Mouse (Mus musculus) ZHBTc4 (cell line): ENCODE data around the gene Zc3h15.
"Not testable (repeated sequence)": the region's sequence is repeated elsewhere in the genome, so short reads cannot be mapped to it uniquely, and the experiment has no call there.

ENCODE experiments used
- DNase-seq: peaks from one replicate; pipeline ENCODE4 v3.0.0-alpha.2; 2011; ENCODE audit warnings: low read depth, low spot score

The Zc3h15 gene

DNA sequence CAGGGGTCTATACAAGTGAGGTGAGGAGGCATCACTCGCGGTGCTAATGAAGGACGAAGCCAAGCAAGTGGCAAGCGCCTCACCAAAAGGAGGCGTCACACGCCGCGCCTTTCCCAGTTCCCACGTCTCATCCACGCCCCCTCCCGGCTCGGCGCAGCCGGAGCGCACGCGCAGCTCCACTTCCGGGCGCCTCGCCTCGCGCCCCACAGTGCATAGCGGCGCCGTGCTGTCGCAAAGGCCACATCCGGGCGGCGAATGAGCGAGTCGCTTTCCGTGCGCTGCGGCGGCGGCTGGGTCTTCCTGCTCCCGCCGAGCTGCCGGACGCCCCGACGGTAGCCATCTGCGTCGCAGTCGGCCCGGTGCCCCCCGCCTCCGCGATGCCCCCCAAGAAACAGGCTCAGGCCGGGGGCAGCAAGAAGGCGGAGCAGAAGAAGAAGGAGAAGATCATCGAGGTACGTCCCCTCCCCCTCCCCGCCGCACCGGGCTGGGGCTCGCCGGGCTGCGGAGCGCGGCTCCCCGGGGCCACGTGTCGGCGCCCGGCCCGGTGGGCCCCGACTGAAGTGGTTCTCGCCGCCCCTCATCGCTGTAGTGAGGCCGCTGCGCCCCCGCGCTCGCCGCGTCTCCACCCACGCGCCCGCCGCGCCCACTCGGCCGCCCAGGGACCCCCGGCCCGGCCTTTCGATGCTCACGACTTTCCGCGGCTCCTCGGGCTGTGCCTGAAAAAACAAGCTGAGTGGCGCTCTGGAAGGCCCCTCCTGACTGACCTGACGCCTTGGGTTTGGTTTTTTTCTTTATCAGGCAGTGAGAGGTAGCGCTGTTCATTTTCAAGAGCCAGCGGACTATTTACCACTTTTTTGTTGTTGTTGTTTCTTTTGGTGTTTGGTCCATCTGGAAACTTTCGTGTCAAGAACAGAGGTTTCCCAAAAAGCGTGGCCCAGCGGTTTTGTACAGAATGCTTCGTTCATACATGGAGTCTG is at the start of gene Zc3h15:
Gene Zc3h15, plus strand, starts transcription at position 160 of the 977 bp plus-strand sequence.
- peak; percentile 98 for DNase-seq

DNA sequence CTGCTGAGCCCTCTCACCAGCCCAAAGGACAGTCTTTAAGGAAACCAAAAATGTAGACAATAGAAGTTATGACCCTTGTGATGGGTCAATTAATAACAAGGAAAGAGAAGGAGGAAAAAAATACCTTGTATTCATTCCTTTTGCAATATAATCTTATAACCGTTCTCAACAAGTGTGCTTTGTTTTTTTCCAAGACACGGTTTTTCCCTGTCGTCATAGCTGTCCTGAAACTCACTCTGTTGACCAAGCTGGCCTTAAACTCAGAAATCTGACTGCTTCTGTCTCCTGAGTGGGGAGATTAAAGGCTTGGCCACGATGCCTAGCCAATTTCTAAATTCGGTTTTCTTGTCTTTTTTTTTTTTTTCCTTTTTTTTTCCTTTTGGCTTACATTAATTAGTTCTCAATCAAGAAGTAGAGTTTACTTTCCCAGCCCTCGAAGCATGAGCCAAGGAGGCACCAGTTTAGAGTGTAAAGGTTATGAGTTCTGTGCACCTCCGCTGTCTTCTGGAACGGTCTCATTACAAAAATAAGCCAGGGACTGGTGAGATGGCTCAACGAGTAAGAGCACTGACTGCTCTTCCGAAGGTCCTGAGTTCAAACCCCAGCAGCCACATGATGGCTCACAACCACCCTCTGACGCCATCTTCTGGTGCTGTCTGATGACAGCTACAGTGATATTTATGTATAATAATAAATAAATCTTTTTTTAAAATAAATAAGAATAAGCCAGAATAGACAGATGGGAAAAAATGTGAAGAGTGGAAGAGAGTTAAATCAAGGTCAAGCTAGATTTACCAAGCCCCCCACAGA is 23.5 kb upstream of the Zc3h15 start:
- no peak for DNase-seq

DNA sequence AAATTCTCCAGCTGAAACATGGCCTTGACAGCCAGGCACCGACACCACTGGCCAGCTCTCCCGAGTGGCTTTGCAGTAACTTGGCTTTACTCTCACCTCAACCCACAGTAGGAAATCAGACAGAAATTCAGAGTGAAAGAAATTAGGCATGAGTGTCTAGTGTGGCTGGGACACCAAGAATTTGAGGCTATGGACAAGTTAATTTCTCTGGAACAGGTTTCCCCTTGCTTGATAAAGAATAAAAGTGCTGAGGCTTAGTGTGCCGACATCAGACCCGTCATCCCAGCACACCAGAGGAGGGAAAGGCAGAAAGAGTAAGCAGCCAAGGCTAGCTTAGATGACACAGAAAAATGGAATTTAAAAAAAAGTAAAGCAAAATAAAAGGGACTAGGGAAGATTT is 22.7 kb upstream of the Zc3h15 start:
- no peak for DNase-seq

DNA sequence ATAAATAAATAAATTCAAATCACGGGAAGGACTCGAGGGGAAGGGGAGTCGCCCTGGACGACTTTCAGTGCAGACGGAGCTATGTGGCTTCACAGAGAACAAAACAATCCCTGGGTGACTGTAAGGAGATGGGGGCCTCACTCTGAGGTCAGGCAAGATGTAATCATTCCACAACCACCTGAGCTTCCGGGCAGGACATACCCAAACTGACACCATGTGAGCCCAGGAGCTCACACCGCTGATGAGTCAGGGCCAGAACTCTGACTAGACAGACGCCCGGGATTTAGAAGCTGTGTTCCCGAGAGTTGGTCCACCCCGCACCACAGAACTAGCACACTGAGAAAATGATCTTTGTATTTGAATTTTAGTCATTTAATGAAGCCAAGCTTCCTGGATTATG is 21.4 kb upstream of the Zc3h15 start:
- no peak for DNase-seq

DNA sequence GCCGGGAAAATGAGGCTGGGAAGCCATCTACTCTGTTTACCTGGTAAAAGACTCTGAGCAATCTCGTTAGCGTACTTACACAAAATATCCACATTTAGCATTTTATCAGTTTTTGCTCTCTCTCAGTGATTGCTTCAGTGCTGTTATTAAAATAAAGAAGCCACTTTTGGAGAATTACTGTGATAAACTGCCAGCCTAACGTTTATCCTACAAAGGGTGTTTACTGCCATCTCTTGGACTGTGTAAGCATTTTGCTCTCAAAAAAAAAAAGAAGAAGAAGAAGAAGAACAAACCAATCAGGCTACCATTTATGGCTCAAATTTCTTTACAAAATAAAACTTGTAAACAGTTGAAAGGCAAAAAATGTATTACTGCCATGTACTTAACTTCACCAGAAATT is 20.2 kb upstream of the Zc3h15 start:
- no peak for DNase-seq

DNA sequence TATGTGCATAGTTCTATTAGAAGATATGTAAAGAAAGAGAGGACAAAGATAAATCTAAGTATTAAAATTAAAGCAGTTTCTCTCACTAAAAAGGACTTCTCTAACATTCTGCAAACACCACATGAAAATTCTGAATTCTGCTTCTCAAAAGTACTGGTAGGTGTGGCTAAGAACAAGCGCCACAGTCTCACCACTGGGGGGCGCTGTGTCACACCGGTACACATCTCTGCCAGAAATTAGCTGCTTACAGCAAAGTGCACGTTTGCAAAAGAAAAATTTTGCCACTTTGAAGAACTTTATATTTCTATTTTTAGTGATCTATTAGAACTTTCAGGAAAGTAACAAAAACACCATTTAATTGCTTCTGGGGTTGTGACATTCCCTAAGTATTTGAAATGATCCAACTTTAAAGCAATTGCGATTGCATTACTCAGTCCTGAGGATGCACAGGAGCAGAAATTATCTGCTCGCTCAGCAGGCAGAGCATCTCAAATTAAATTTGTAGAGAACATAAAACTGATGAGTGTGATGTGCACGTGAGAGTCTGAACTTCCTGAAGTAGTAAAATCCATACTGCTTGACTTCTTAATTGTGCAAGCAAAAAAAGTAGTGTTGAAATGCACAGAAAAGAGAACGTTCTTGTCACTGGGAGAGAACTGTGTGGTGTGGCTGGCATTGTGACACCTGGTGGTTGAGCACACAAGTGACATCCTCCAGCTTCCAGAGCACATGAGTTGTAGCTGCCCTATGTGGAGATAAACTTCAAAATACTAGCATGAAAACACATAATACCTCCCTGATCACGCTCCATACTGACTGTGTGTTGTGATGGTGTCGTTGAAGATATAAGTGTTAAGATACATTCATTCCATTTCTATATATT is 18.8 kb upstream of the Zc3h15 start:
- peak; percentile 78 for DNase-seq

DNA sequence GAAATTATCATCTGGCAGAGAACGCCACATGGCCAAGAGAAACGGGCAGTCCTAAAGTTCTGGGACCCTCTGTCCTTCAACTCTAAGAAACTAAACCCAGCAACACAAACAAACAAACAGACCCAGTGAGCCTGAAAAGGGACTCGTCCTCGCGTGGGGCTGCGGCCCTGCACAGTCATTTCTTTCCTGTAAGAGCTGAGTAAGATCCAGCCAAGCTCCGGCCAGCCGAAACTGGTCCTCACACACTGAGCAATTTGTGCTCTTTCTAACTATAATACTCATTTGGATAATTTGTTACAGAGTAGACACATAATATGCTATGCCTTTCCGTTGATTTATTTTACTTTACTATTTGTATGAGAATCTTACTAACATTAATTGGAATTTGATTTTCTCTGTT is 17.4 kb upstream of the Zc3h15 start:
- DNase-seq = no peak

DNA sequence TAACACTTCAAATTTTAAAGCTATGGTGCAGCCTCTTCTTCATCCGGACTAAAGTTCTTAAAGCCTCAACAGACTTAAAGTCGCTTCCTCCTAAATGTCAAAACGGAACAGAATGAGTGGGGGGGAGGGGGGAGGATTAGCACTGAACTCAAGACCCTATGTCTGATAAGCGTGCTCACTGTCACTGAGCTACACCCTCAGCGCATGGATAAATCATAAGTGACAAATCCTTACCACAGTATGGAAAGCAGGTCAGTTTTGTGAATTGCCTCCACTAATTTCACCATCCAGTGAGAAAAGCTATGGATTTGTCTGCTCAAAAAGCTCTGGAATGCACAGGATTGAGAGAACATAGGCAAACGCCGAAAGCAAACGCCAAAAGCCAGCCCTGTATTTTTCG is 16.7 kb upstream of the Zc3h15 start:
- no peak for DNase-seq

DNA sequence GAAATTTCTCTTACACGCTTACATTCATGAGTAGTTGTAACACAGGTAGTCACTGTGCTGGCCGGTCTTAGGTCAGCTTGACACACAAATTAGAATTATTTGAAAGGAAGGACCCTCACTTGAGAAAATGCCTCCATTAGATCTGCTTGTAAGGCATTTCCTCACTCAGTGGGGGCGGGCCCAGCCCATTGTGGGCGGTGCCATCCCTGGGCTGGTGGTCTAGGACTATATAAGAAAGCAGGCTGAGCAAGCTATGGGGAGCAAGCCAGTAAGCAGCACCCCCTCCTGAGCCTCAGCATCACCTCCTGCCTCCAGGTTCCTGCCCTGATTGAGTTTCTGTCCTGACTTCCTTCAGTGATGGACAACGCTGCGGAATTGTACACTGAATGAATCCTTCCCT is 16.3 kb upstream of the Zc3h15 start:
- DNase-seq = peak; percentile 14

DNA sequence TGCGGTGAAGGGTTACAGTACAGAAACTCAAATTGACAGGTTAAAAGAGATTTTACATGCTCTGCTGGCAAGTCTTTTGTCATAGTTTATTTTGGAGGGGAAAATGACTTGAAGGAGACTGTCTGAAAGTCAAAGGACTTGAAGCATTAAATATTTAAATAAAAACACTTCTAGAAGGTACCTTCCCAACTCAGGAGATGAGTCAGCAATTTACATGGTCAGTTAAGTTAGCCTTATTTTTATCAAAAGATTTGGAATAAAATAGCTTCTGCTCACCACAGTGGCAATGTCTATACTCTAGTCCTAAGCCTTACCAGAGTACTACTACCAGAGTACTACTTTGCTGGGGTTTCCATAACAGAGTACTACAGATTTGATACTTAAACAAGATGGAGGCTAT is 2.2 kb upstream of the Zc3h15 start:
- no peak for DNase-seq

DNA sequence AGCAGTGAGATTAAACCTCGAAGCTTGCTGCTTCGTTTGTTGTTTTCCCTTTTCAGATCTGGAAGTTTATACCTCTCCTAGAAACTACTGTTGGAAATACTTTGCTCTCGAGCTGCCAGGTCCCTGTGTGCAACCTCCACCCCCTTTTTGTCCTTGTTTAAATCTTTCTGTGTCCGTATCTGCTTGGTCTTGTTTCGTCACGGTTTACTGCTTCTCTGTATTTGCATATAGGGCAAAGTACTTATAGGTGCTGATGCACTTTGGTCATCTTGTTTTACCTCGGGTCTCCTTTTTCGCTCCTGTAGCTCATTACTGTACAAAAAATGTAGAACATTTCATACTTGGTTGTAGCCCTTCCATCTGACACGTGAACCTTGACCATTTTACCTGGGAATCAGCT is 4.7 kb downstream of the Zc3h15 start:
- no peak for DNase-seq

DNA sequence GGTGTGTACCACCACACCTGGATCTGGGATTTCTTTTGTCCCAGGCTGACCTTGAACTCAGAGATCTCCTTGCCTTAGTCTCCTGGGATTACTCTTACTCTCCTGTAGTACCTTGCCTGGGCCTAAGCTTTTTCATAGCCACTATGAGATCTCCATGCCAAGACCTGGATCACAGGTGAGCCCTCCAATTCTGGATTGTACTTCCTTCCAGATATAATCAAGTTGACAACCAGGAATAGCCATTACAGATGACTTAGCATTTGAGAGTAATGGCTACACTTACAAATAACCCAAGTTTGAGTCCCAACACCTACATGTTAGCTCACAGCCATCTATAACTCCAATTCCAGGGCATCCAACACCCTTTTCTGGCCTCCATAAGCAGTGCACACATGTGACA is 8.4 kb downstream of the Zc3h15 start:
- DNase-seq = peak; percentile 40

DNA sequence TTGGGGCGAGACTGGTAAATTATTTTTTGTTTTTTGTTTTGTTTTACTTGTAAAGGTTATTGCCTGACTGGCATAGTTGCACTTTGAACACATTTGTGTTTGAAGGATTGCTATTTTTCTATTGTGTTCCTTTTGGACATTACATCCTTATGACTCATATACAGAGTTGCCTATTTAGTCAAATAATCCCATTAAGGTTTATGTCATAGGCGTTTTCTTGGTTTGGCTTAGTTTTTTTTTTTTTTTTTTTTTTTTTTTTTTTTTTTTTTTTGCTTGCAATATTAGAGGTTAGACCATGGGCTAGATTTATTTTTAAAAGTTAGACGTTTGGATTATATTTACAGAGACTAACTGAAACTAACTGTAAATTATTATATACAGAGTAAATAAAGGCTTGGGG is 15.0 kb downstream of the Zc3h15 start:
- DNase-seq = no peak

DNA sequence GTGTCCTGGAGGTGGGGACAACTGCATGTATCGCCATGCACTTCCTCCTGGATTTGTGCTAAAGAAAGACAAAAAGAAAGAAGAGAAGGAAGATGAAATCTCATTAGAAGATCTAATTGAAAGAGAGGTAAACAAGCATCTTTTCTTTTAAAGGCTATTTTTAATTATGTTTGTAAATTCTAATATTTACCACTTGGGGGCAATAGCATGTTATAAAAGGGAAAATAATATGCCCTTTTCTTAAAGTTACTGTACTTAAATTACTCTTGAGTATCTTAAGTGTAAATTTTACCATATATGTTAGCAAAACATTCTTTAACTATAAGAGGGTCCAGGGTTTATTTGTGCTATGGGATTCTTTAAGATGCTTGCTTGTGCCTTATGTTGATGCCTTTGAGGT is 15.9 kb downstream of the Zc3h15 start:
- DNase-seq = no peak

DNA sequence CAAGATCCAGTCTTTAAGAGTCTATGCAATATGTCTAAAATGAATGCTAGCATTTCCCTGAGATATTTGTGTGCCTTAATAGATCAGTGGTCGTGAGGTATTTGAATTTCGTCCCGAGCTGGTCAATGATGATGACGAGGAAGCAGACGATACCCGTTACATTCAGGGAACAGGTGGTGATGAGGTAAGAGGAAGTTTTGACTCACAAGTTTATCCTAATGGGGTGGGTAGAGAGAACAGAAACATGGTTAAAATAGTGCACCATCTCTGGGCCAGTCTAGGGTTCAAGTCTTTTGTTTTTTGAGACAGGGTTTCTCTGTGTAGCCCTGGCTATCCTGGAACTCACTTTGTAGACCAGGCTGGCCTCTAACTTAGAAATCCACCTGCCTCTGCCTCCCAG is 17.1 kb downstream of the Zc3h15 start:
- no peak for DNase-seq

DNA sequence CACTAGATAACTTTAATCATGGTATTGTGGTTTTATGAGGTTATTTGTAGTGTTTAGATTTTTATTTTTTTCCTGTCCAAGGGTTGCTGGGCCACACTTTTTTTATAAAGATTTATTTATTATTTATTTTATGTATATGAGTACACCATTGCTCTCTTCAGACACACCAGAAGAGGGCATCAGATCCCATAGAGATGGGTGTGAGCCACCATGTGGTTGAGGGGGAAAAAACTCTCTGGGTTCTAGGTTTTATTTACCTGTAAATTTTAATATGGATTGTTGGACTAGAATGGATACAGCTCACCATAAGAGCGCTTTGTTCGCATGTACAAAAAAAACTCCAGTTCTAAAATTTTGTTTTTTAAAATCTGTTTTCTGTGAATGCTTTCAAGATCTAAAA is 20.8 kb downstream of the Zc3h15 start:
- DNase-seq = not testable (repeated sequence)

DNA sequence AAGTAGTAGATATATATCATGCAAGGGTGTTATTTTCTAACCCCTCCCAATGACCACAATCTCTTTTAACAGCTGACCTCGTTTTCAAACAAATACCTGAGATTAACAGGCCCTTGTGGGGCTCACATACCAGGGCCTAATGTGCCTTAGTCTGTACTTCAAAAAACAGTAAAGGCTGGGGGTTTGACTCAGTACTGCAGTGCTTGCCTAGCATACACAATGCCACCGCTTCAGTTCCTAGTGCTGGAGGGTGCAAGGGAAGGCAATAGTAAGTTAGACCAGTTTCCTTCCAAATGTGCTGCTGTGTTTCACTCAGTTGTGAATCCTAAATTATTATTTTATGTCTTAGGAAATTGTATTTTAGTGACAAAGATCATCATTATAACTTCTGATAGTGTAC is 23.2 kb downstream of the Zc3h15 start:
- no peak for DNase-seq

DNA sequence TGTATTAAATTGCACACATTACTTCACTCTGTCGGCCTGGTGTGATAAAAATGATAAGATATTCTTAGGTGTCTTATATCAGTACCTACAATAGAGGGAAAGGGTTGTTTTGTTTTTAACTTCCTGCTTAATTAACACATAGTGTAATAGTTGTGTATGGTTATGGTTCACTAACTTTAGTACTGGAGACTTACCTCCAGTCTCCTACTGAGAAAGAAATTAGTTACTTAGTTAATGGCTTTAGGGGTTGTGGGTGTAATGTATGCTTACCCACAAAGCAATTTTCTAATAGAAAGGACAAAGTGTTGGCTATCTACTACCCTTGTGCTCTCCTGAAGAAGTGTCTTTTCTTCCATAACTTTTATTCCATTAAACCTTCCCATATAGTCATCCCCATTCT is 23.8 kb downstream of the Zc3h15 start:
- DNase-seq = no peak

DNA sequence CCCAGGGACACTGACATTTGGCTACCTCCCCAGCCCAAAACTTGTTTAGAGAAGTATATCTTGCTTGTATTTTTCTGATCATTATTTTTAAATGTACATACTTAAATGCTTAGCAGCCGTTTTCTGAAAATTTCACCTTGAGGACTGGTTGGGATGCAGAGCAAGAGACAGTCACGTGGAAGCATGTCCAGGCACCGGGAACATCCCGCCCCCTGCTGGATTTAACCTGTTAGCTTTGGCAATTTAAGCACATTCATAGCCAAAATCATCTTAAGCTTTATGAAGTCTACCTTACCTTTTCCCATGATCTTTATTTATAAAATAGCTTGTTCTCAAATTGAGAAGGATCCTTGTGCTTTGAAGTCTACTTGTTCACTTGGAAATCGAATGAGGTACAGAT is 25.8 kb downstream of the Zc3h15 start:
- peak; percentile 71 for DNase-seq

DNA sequence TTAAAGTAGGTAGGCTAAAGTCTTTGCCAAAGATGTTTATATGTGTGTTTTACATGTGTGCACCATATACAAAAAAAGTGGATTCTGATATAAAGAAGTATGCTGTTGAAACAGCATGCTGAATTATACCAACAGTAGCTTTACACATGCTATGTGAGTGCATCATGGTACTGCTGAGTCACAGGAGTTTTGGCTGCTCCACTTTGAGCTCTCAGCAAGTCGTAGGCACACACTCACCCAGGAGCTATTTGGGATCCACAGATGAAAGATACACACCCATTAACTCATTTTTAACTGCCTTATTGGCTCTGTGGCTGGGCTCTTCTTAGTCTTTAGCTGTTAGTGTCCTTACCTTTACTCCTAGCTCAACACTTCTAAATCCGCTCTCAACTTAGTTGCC is 27.6 kb downstream of the Zc3h15 start:
- DNase-seq = no peak

DNA sequence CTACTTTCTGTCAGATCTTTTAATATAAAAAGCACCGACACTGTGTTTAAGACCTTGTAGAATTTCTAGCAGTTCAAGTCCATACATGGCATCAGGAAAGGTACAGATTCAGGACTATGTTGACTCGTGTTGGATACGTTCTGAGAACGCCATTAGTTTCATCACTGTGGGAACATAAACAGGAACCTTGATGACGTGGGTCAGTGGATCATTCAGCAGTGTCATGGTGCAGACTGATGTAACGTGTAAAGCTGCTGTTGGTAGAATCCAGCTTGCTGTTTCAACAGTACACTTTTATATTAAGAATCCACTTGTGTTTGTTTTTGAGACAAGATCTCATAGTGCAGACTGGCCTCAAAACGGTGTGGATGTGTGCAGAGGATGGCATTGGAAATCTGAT is 28.8 kb downstream of the Zc3h15 start:
- DNase-seq = no peak

DNA sequence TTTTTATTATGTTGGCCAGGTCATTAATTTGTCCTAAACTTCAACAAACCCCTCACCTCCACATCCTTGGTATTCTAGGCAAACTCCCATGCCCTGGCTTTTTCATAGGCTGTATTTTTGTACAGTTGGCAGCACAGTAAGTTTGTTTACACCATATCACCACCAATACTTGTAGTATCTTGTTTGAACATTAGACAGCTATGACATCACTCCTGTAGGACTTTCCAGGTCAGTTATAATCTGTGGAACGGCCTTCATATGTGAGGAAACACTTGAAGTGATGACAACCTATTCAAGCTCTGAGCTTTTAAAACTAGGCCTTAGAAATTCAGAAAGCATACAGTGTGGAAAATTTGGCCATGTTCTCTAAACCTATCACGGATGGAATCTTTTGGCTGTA is 29.6 kb downstream of the Zc3h15 start:
- no peak for DNase-seq
